Mouse (Mus musculus) lung, postnatal 36 days (tissue): ENCODE measurements around the gene Myof.

Source experiments
- DNase-seq: peaks from one replicate; pipeline ENCODE4 v3.0.0; 2022; ENCODE audit warnings: mixed read lengths

The Myof gene

DNA sequence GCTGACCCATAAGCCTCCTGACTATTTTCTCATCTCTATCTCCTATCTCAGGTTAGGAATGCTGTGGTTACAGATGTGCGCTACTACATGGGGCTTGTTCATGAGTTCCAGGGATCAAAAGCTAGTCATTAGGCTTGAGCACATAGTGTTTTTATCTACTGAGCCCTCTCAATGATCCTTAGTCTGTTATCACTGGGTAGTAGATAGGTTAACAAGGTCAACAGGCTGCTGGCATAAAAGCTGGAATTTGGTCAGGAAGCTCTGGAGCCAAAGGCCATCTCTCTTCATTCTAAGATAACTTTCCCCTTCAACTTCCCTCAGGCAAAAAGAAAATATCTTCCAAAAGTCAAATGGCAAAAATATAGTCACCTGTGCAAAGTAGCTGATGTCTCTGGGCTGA is 183.1 kb downstream of the Myof start:
- DNase-seq = no peak

GRCm38 (mm10) chr19:37858406-37859081 is 184.8 kb downstream of the Myof start:
- peak; percentile 4 for DNase-seq

- DNase-seq = no peak
Observed at GRCm38 (mm10) chr19:37852056-37852455, 191.3 kb downstream of the Myof start.

GRCm38 (mm10) chr19:37851590-37852038 is 191.8 kb downstream of the Myof start:
- DNase-seq = no peak
